Mouse (Mus musculus): ENCODE results near the gene Ttc23.

- no peak for TF ChIP-seq CTCF (IDR thresholded peaks at IDR 0.05; ENCODE audit: low read depth, low read length)
- TF ChIP-seq GATA1 (IDR thresholded peaks at IDR 0.05; ENCODE audit: borderline replicate concordance, low read length), result no peak
Measured at GRCm38 (mm10) chr7:67741706-67742105, 94.5 kb downstream of the Ttc23 start.

All from G1E (cell line).